Mouse (Mus musculus): ENCODE data around the gene Idh3a. TPM values are rescaled to one million over a fixed set of nuclear protein-coding genes. Genes with fewer than 3 reads are reported as not detected.

Idh3a gene
- polyA plus RNA-seq, 1 experiment = 84.4 TPM

DNA sequence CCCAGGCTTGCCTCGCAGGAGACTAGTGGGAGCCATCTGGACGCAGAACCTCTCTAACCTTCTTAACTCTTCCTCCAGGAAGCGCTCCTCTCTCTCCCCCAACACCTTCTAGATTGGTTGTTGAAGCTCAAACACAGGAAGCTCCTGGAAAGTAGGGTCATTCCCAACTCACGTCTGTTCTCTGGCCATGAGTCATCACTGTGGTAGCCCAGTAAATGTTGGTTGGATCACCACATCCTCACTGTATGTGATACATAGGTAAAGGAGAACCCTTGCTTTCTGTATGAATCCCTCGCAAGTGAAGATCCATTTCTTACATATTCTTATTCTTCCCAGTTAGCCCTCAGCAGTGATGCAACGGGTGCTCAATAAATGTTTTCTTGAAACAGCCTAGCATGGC lies 59.4 kb downstream of the Idh3a start:
- Histone ChIP-seq H3K79me3 (ENCODE audit: low read depth) (peaks cover 11% of the 10 kb centered on the region), H3ac (ENCODE audit: control insufficient read depth, insufficient read length, low read depth) (no peak overlapping the region), H3K4me3 (ENCODE audit: insufficient read depth, poor library complexity, severe bottlenecking) (no peak overlapping the region), H3K79me2 (ENCODE audit: control insufficient read depth, insufficient read depth) (peaks cover 19% of the 10 kb centered on the region), H3K27me3 (ENCODE audit: control insufficient read depth, insufficient read depth, insufficient read length) (no peaks in the 10 kb centered on the region), H3K36me3 (ENCODE audit: control insufficient read depth, insufficient read depth) (no peaks in the 10 kb centered on the region)
- TF ChIP-seq MYOG (IDR thresholded peaks at IDR 0.05; ENCODE audit: control insufficient read depth, extremely low read depth, insufficient read length) (no peak), CEBPB (IDR thresholded peaks at IDR 0.05; ENCODE audit: low read depth) (peak; percentile 11)

DNA sequence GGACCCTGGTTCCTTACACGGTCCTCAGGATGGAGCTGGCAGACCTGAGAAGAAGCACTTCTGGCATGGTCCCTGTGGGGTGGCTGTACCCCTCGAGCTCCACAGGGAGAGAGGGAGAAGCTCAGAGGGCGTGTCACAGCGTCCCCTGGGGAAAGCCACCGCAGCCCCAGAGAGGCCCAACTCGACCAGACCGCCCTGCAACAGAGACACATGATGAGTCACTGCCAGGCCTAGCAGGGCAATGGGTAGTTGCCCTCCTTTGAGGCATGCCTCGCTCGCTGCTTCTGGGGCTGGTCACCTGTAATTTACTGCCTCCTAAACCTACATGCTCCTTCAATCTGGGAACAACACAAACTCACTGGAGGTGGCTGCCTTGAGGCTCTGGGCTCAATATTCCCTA lies 60.1 kb downstream of the Idh3a start:
- peaks cover 4% of the 10 kb centered on the region for H3K79me3 ChIP-seq (ENCODE audit: low read depth)
- H3K36me3 ChIP-seq (ENCODE audit: control insufficient read depth, insufficient read depth) = no peaks in the 10 kb centered on the region
- H3K79me2 ChIP-seq (ENCODE audit: control insufficient read depth, insufficient read depth) = peaks cover 12% of the 10 kb centered on the region
- no peaks in the 10 kb centered on the region for H3K27me3 ChIP-seq (ENCODE audit: control insufficient read depth, insufficient read depth, insufficient read length)
- H3K4me3 ChIP-seq (ENCODE audit: insufficient read depth, poor library complexity, severe bottlenecking) = no peak overlapping the region
- TF ChIP-seq MAX (IDR thresholded peaks at IDR 0.05) (peak; percentile 77), FOSL1 (IDR thresholded peaks at IDR 0.05; ENCODE audit: insufficient read depth, low read length, poor library complexity, severe bottlenecking) (no peak), MYOG (IDR thresholded peaks at IDR 0.05; ENCODE audit: control insufficient read depth, extremely low read depth, insufficient read length) (no peak), CEBPB (IDR thresholded peaks at IDR 0.05; ENCODE audit: low read depth) (no peak), USF1 (IDR thresholded peaks at IDR 0.05; ENCODE audit: low read depth) (no peak), MYOD1 (IDR thresholded peaks at IDR 0.05; ENCODE audit: control insufficient read depth, insufficient read length, low read depth) (peak; percentile 10), CTCF (IDR thresholded peaks at IDR 0.05; ENCODE audit: control insufficient read depth, insufficient read depth, insufficient read length) (no peak)
- H3ac ChIP-seq (ENCODE audit: control insufficient read depth, insufficient read length, low read depth) = no peak overlapping the region

GRCm38 (mm10) chr9:54647456-54647855 lies 61.3 kb downstream of the Idh3a start:
- Histone ChIP-seq H3K36me3 (ENCODE audit: control insufficient read depth, insufficient read depth) (no peaks in the 10 kb centered on the region), H3K27me3 (ENCODE audit: control insufficient read depth, insufficient read depth, insufficient read length) (no peaks in the 10 kb centered on the region), H3K79me3 (ENCODE audit: low read depth) (no peaks in the 10 kb centered on the region), H3K4me3 (ENCODE audit: insufficient read depth, poor library complexity, severe bottlenecking) (no peak overlapping the region), H3ac (ENCODE audit: control insufficient read depth, insufficient read length, low read depth) (no peak overlapping the region), H3K79me2 (ENCODE audit: control insufficient read depth, insufficient read depth) (peaks cover 7% of the 10 kb centered on the region)
- TF ChIP-seq MAX (IDR thresholded peaks at IDR 0.05) = no peak
- TF ChIP-seq FOSL1 (IDR thresholded peaks at IDR 0.05; ENCODE audit: insufficient read depth, low read length, poor library complexity, severe bottlenecking) = no peak
- peak; percentile 20 for TF ChIP-seq CEBPB (IDR thresholded peaks at IDR 0.05; ENCODE audit: low read depth)
- no peak for TF ChIP-seq CTCF (IDR thresholded peaks at IDR 0.05; ENCODE audit: control insufficient read depth, insufficient read depth, insufficient read length)
- TF ChIP-seq MYOG (IDR thresholded peaks at IDR 0.05; ENCODE audit: control insufficient read depth, extremely low read depth, insufficient read length) = no peak
- peak; percentile 34 for TF ChIP-seq USF1 (IDR thresholded peaks at IDR 0.05; ENCODE audit: low read depth)
- peak; percentile 82 for TF ChIP-seq MYOD1 (IDR thresholded peaks at IDR 0.05; ENCODE audit: control insufficient read depth, insufficient read length, low read depth)

GRCm38 (mm10) chr9:54649360-54649759 lies 63.2 kb downstream of the Idh3a start:
- H3K36me3 ChIP-seq (ENCODE audit: control insufficient read depth, insufficient read depth) = no peaks in the 10 kb centered on the region
- H3K79me2 ChIP-seq (ENCODE audit: control insufficient read depth, insufficient read depth) = peaks cover 6% of the 10 kb centered on the region
- no peaks in the 10 kb centered on the region for H3K79me3 ChIP-seq (ENCODE audit: low read depth)
- TF ChIP-seq MAX (IDR thresholded peaks at IDR 0.05) (no peak), USF1 (IDR thresholded peaks at IDR 0.05; ENCODE audit: low read depth) (peak; percentile 98)
- no peaks in the 10 kb centered on the region for H3K27me3 ChIP-seq (ENCODE audit: control insufficient read depth, insufficient read depth, insufficient read length)
- H3K4me3 ChIP-seq (ENCODE audit: insufficient read depth, poor library complexity, severe bottlenecking) = no peak overlapping the region
- no peak overlapping the region for H3ac ChIP-seq (ENCODE audit: control insufficient read depth, insufficient read length, low read depth)

GRCm38 (mm10) chr9:54652778-54653177 lies 66.6 kb downstream of the Idh3a start:
- no peaks in the 10 kb centered on the region for H3K79me3 ChIP-seq (ENCODE audit: low read depth)
- H3K4me3 ChIP-seq (ENCODE audit: insufficient read depth, poor library complexity, severe bottlenecking) = no peak overlapping the region
- no peaks in the 10 kb centered on the region for H3K36me3 ChIP-seq (ENCODE audit: control insufficient read depth, insufficient read depth)
- H3ac ChIP-seq (ENCODE audit: control insufficient read depth, insufficient read length, low read depth) = no peak overlapping the region
- H3K79me2 ChIP-seq (ENCODE audit: control insufficient read depth, insufficient read depth) = no peaks in the 10 kb centered on the region
- TF ChIP-seq MYOG (IDR thresholded peaks at IDR 0.05; ENCODE audit: control insufficient read depth, extremely low read depth, insufficient read length) (no peak), MYOD1 (IDR thresholded peaks at IDR 0.05; ENCODE audit: control insufficient read depth, insufficient read length, low read depth) (no peak), MAX (IDR thresholded peaks at IDR 0.05) (no peak), CEBPB (IDR thresholded peaks at IDR 0.05; ENCODE audit: low read depth) (no peak), CTCF (IDR thresholded peaks at IDR 0.05; ENCODE audit: control insufficient read depth, insufficient read depth, insufficient read length) (no peak), FOSL1 (IDR thresholded peaks at IDR 0.05; ENCODE audit: insufficient read depth, low read length, poor library complexity, severe bottlenecking) (no peak), USF1 (IDR thresholded peaks at IDR 0.05; ENCODE audit: low read depth) (no peak)
- H3K27me3 ChIP-seq (ENCODE audit: control insufficient read depth, insufficient read depth, insufficient read length) = no peaks in the 10 kb centered on the region

Other genes starting within 250 kb of the Idh3a start
- 0.25 TPM for gene Dmxl2, start 84.7 kb upstream of the Idh3a start, polyA plus RNA-seq (2012; fragmentation: generic; extraction: Trizol)
- 0.01 TPM for gene Sh2d7, start 47.4 kb upstream of the Idh3a start, polyA plus RNA-seq (2012; fragmentation: generic; extraction: Trizol)
- gene Cib2, start 26.1 kb upstream of the Idh3a start, polyA plus RNA-seq (2012; fragmentation: generic; extraction: Trizol) = 1.9 TPM
- gene Acsbg1, start 75.5 kb downstream of the Idh3a start, polyA plus RNA-seq (2012; fragmentation: generic; extraction: Trizol) = 36.6 TPM
- 7.1 TPM for gene Dnaja4, start 112.5 kb downstream of the Idh3a start, polyA plus RNA-seq (2012; fragmentation: generic; extraction: Trizol)
- 55.9 TPM for gene Wdr61, start 148.2 kb downstream of the Idh3a start, polyA plus RNA-seq (2012; fragmentation: generic; extraction: Trizol)
- gene Crabp1, start 178.4 kb downstream of the Idh3a start, polyA plus RNA-seq (2012; fragmentation: generic; extraction: Trizol) = not detected